Mouse (Mus musculus): Measurements from ENCODE around the gene Plagl2. TPM values are rescaled to one million over a fixed set of nuclear protein-coding genes. Genes with fewer than 3 reads are reported as not detected.
A peak's percentile ranks its signal among the peaks of the same experiment; 100 is the strongest.

Plagl2 gene
- total and polyA plus RNA-seq, 3 experiments = 8.1 to 52.7 (median 18.0) TPM

- no peak overlapping the region for H3K4me2 ChIP-seq (ENCODE audit: insufficient read depth, low read depth, poor library complexity, severe bottlenecking)
- H3K79me2 ChIP-seq (replicated peaks; ENCODE audit: control insufficient read depth, extremely low read depth, insufficient read depth, poor library complexity, severe bottlenecking) = no peaks in the 10 kb centered on the region
- no peak overlapping the region for H3K4me3 ChIP-seq (replicated peaks in 1 of 3; ENCODE audit: low read depth in 2 of 3, low read length in 2 of 3, poor library complexity in 1 of 3)
- DNase-seq (ENCODE audit: extremely low read depth) = no peak
- no peaks in the 10 kb centered on the region for H3K9me3 ChIP-seq (replicated peaks; ENCODE audit: low read length)
- no peak overlapping the region for H3K9ac ChIP-seq (ENCODE audit: insufficient read depth, low read depth)
- dilution Hi-C loops (cut with MboI; ENCODE audit: extremely low pct_ligation_motif_present, extremely low pct_unique_long_range_greater_than_20kb, low sequenced_read_pairs) (no loop called here), in situ Hi-C loops (cut with MboI; ENCODE audit: low pct_ligation_motif_present, low pct_unique_long_range_greater_than_20kb, low sequenced_read_pairs) (no loop called here)
- H3K36me3 ChIP-seq (replicated peaks in 1 of 2; ENCODE audit: control insufficient read depth in 1 of 2, insufficient read depth in 1 of 2, low read length in 1 of 2) = peaks cover 2 to 17% of the 10 kb centered on the region in 2 experiments
- peaks cover 9 to 24% of the 10 kb centered on the region in 2 experiments for H3K4me1 ChIP-seq (ENCODE audit: control insufficient read depth in 1 of 2, insufficient read depth in 2 of 2)
- H3K27me3 ChIP-seq (replicated peaks) = no peaks in the 10 kb centered on the region
- H3K27ac ChIP-seq (ENCODE audit: insufficient read depth, low read depth) = no peak overlapping the region
- TF ChIP-seq MAX (IDR thresholded peaks at IDR 0.05; ENCODE audit: low read length) = 0 out of 2 replicates have a peak, but pooled peaks have one; percentile 42
- no peak for TF ChIP-seq NELFE (IDR thresholded peaks at IDR 0.05; ENCODE audit: low read depth, low read length)
- TF ChIP-seq BHLHE40 (IDR thresholded peaks at IDR 0.05; ENCODE audit: low read depth, low read length) = 0 out of 2 replicates have a peak, but pooled peaks have one; percentile 39
- no peak for TF ChIP-seq JUN (IDR thresholded peaks at IDR 0.05; ENCODE audit: insufficient read depth, low read depth, low read length)
- TF ChIP-seq ETS1 (conservative IDR thresholded peaks at IDR 0.05; ENCODE audit: low read depth, low read length) = peak; percentile 25; the same call in 1 of the 2 replicates
- 0 out of 2 replicates have a peak, but pooled peaks have one; percentile 21 for TF ChIP-seq USF1 (IDR thresholded peaks at IDR 0.05; ENCODE audit: low read depth, low read length)
- TF ChIP-seq ELF1 (IDR thresholded peaks at IDR 0.05; ENCODE audit: low read depth, low read length) = 0 out of 2 replicates have a peak, but pooled peaks have one; percentile 13
Measured at GRCm38 (mm10) chr2:153214771-153215259, 26.4 kb downstream of the Plagl2 start.

GRCm38 (mm10) chr2:153213351-153213750, 27.9 kb downstream of the Plagl2 start:
- Histone ChIP-seq H3K9ac (ENCODE audit: insufficient read depth, low read depth) (no peak overlapping the region), H3K27me3 (replicated peaks) (no peaks in the 10 kb centered on the region), H3K4me1 (ENCODE audit: control insufficient read depth in 1 of 2, insufficient read depth in 2 of 2) (peaks cover 9 to 24% of the 10 kb centered on the region in 2 experiments), H3K36me3 (replicated peaks in 1 of 2; ENCODE audit: control insufficient read depth in 1 of 2, insufficient read depth in 1 of 2, low read length in 1 of 2) (peaks cover 12 to 27% of the 10 kb centered on the region in 2 experiments), H3K4me2 (ENCODE audit: insufficient read depth, low read depth, poor library complexity, severe bottlenecking) (no peak overlapping the region), H3K4me3 (replicated peaks in 1 of 3; ENCODE audit: low read depth in 2 of 3, low read length in 2 of 3, poor library complexity in 1 of 3) (no peak overlapping the region), H3K27ac (ENCODE audit: insufficient read depth, low read depth) (no peak overlapping the region), H3K79me2 (replicated peaks; ENCODE audit: control insufficient read depth, extremely low read depth, insufficient read depth, poor library complexity, severe bottlenecking) (no peaks in the 10 kb centered on the region), H3K9me3 (replicated peaks; ENCODE audit: low read length) (no peaks in the 10 kb centered on the region)
- no peak for DNase-seq (ENCODE audit: extremely low read depth)
- in situ Hi-C loops (cut with MboI; ENCODE audit: low pct_ligation_motif_present, low pct_unique_long_range_greater_than_20kb, low sequenced_read_pairs) = no loop called here
- TF ChIP-seq ELF1 (IDR thresholded peaks at IDR 0.05; ENCODE audit: low read depth, low read length) (no peak), MXI1 (IDR thresholded peaks at IDR 0.05; ENCODE audit: low read depth, low read length) (no peak), POLR2AphosphoS2 (IDR thresholded peaks at IDR 0.05; ENCODE audit: low read depth, low read length) (no peak), RAD21 (IDR thresholded peaks at IDR 0.05; ENCODE audit: low read depth, low read length) (no peak), MYC (IDR thresholded peaks at IDR 0.05; ENCODE audit: low read depth, low read length) (no peak), JUN (IDR thresholded peaks at IDR 0.05; ENCODE audit: insufficient read depth, low read depth, low read length) (no peak), CTCF (conservative IDR thresholded peaks at IDR 0.05 in 1 of 2, IDR thresholded peaks at IDR 0.05 in 1 of 2; ENCODE audit: low read depth in 2 of 2, low read length in 2 of 2) (no peak), CHD1 (IDR thresholded peaks at IDR 0.05; ENCODE audit: low read depth, low read length) (no peak), ZC3H11A (IDR thresholded peaks at IDR 0.05; ENCODE audit: low read depth, low read length) (no peak), GABPA (IDR thresholded peaks at IDR 0.05; ENCODE audit: insufficient replicate concordance, low read depth, low read length) (no peak), MAZ (IDR thresholded peaks at IDR 0.05; ENCODE audit: low read depth, low read length) (no peak)
- dilution Hi-C loops (cut with MboI; ENCODE audit: extremely low pct_ligation_motif_present, extremely low pct_unique_long_range_greater_than_20kb, low sequenced_read_pairs) = no loop called here
